Mouse (Mus musculus) frontal cortex, postnatal 25 days (tissue): ENCODE data around the gene Serp2.
A peak's percentile ranks its signal among the peaks of the same experiment; 100 is the strongest.
"Not testable (repeated sequence)": the region's sequence is repeated elsewhere in the genome, so short reads cannot be mapped to it uniquely, and the experiment has no call there.

Source experiments
- DNase-seq, 2 experiments: peaks; one replicate each; pipeline ENCODE4 v3.0.0; 2022; ENCODE audit warnings: low spot score in 2 of 2

The Serp2 gene

GRCm38 (mm10) chr14:76569271-76569961 lies 12.7 kb upstream of the Serp2 start:
- DNase-seq, result no peak

- no peak for DNase-seq
Measured at GRCm38 (mm10) chr14:76568548-76568947, 11.9 kb upstream of the Serp2 start.

GRCm38 (mm10) chr14:76567280-76567679 lies 10.6 kb upstream of the Serp2 start:
- no peak for DNase-seq

GRCm38 (mm10) chr14:76566711-76567110 lies 10.0 kb upstream of the Serp2 start:
- no peak for DNase-seq

GRCm38 (mm10) chr14:76566193-76566592 lies 9.5 kb upstream of the Serp2 start:
- no peak for DNase-seq

- DNase-seq, result no peak
Measured at GRCm38 (mm10) chr14:76559208-76559607, 2.5 kb upstream of the Serp2 start.

- not testable (repeated sequence) for DNase-seq
Measured at GRCm38 (mm10) chr14:76558171-76558570, 1.5 kb upstream of the Serp2 start.

- DNase-seq, result peak; percentile 50 to 51
Measured at GRCm38 (mm10) chr14:76556031-76556851, 448 bp downstream of the Serp2 start.

- DNase-seq, result no peak
Measured at GRCm38 (mm10) chr14:76555263-76556030, 1.2 kb downstream of the Serp2 start.

GRCm38 (mm10) chr14:76544136-76544535 lies 12.6 kb downstream of the Serp2 start:
- no peak for DNase-seq

- DNase-seq, result no peak
Measured at GRCm38 (mm10) chr14:76541341-76541740, 15.3 kb downstream of the Serp2 start.

GRCm38 (mm10) chr14:76540005-76540670 lies 16.6 kb downstream of the Serp2 start:
- no peak for DNase-seq

GRCm38 (mm10) chr14:76536921-76537320 lies 19.8 kb downstream of the Serp2 start:
- DNase-seq, result no peak

- DNase-seq, result no peak
Measured at GRCm38 (mm10) chr14:76535096-76535495, 21.6 kb downstream of the Serp2 start.

GRCm38 (mm10) chr14:76533170-76533815 lies 23.4 kb downstream of the Serp2 start:
- DNase-seq, result no peak

- no peak for DNase-seq
Measured at GRCm38 (mm10) chr14:76532257-76533169, 24.2 kb downstream of the Serp2 start.

GRCm38 (mm10) chr14:76531027-76531660 lies 25.5 kb downstream of the Serp2 start:
- DNase-seq, result no peak

GRCm38 (mm10) chr14:76528641-76529040 lies 28.0 kb downstream of the Serp2 start:
- DNase-seq, result no peak

- DNase-seq, result no peak
Measured at GRCm38 (mm10) chr14:76527758-76528313, 28.9 kb downstream of the Serp2 start.
